Mouse (Mus musculus): Measurements from ENCODE around the gene Gm10772.
"Not testable (repeated sequence)": the region's sequence is repeated elsewhere in the genome, so short reads cannot be mapped to it uniquely, and the experiment has no call there.

The Gm10772 gene

GRCm38 (mm10) chr13:66227473-66227872 is at the start of gene Gm10772:
Gene Gm10772 (minus strand): TSS chr13:66227573.
- not testable (repeated sequence) for ATAC-seq (ENCODE audit: low TSS enrichment)

- not testable (repeated sequence) for ATAC-seq (ENCODE audit: low TSS enrichment)
Measured at GRCm38 (mm10) chr13:66263914-66264313, 36.5 kb upstream of the Gm10772 start.

DNA sequence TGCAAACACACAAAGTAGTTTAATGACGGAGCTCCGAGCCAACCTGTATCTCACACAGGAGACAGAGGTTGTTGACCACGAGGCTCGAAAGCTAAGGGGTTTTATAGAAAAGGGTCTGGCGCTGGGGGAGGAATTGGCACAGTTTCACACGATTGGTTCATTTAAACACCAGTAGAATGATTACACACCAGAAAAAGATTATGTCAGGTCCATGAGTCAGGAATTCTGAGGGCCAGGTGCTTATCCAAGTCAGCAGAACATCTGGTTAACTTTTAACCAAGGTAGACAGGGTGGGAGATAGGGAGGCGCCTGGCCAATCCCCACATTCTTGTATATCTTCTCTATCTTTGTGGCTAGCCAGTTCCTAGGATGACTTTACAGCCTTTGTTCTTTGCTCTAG is 35.8 kb upstream of the Gm10772 start:
- ATAC-seq (ENCODE audit: low TSS enrichment) = not testable (repeated sequence)

- ATAC-seq (ENCODE audit: low TSS enrichment) = no peak
Measured at GRCm38 (mm10) chr13:66214349-66214748, 13.0 kb downstream of the Gm10772 start.

DNA sequence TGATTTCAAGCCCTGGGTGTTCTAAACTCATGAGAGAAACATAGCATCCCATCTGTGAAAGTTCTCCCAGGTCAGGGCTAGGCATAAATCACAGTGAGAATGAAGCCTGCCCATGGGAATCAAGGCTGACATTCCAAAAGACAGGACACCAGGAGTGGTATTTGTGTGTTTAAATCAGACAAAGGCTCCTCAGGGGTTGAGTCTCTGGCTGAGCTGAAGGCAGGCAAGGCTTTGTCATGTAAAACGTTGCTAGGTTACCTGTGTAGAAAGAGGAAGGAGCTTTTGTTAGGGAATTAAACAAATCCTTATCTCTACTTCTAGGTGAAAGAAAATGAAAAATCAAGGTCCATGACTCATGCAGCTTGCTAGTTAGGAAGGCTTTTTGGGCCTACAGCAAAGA is 13.6 kb downstream of the Gm10772 start:
- ATAC-seq (ENCODE audit: low TSS enrichment) = not testable (repeated sequence)

- not testable (repeated sequence) for ATAC-seq (ENCODE audit: low TSS enrichment)
Measured at GRCm38 (mm10) chr13:66179172-66179571, 48.2 kb downstream of the Gm10772 start.

All from frontal cortex, adult (tissue).